Mouse (Mus musculus): ENCODE measurements around the gene Lbhd1.

- TF ChIP-seq CTCF (IDR thresholded peaks at IDR 0.05; ENCODE audit: low read depth, low read length) (no peak), POLR2A (IDR thresholded peaks at IDR 0.05; ENCODE audit: extremely low read depth, insufficient read depth, low read length) (no peak)
Measured at GRCm38 (mm10) chr19:8838041-8838730, 45.3 kb upstream of the Lbhd1 start.
